11 mouse cellular contexts compared by ENCODE assay signal in genomic region chr13:45491991-45492732, GRCm38 (mm10). TPM values are rescaled to one million over a fixed set of nuclear protein-coding genes. Genes with fewer than 3 reads are reported as not detected.
DNase-seq lines count a peak whose midpoint lies in the region; ATAC-seq and TF ChIP-seq lines count a peak whose summit lies in the region.
"Had no signal": no experiment of that assay in that cellular context is flagged by ENCODE, and none has a peak within 500 bp of the region (broad histone marks: within the 10 kb centered on the region; RNA-seq: fewer than 3 reads in every experiment).

No protein-coding gene starts in this region.

- no peaks in the 10 kb centered on the region for H3K27me3 ChIP-seq in kidney, postnatal 0 days (ENCODE audit: insufficient read depth, low read length)
- no peaks in the 10 kb centered on the region for H3K27me3 ChIP-seq in kidney, adult 2 months (replicated peaks; ENCODE audit: control insufficient read depth, insufficient read depth, low read length)
- H3K27me3 ChIP-seq in E14TG2a.4 (ENCODE audit: insufficient read depth, low read length): no peaks in the 10 kb centered on the region
- no peaks in the 10 kb centered on the region for H3K27me3 ChIP-seq in liver, embryonic 16.5 days (ENCODE audit: control insufficient read depth, insufficient read depth, low read depth, low read length)

- no peak overlapping the region for H3K27ac ChIP-seq in kidney, postnatal 0 days
- H3K27ac ChIP-seq in kidney, adult 2 months (ENCODE audit: insufficient read depth, low read depth, low read length): no peak overlapping the region
- H3K27ac ChIP-seq in liver, embryonic 16.5 days (ENCODE audit: low read length): no peak overlapping the region

- 0 out of 2 replicates have a peak, but pooled peaks cover 4% of the 10 kb centered on the region for H3K4me1 ChIP-seq in kidney, postnatal 0 days (replicated peaks; ENCODE audit: insufficient read depth, low read length)
- H3K4me1 ChIP-seq in kidney, adult 2 months (ENCODE audit: control insufficient read depth, insufficient read depth, low read length): no peaks in the 10 kb centered on the region
- H3K4me1 ChIP-seq in E14TG2a.4 (replicated peaks; ENCODE audit: low read depth, low read length): peaks cover 27% of the 10 kb centered on the region
- H3K4me1 ChIP-seq in liver, embryonic 16.5 days (ENCODE audit: control insufficient read depth, low read depth, low read length): peaks cover 9% of the 10 kb centered on the region

- ATAC-seq in kidney, postnatal 0 days (replicated peaks; ENCODE audit: low FRiP score, low read depth): no peak
- 0 out of 2 replicates have a peak, but pooled peaks have one; percentile 21 for ATAC-seq in liver, embryonic 16.5 days (ENCODE audit: low read depth)
- ATAC-seq: midbrain, embryonic 16.5 days had no signal

- H3K9ac ChIP-seq in kidney, postnatal 0 days (ENCODE audit: low read depth, low read length): no peak overlapping the region
- no peak overlapping the region for H3K9ac ChIP-seq in liver, embryonic 16.5 days (ENCODE audit: low read depth, low read length)

- H3K4me2 ChIP-seq in kidney, postnatal 0 days (ENCODE audit: low read length): no peak overlapping the region
- no peak overlapping the region for H3K4me2 ChIP-seq in liver, embryonic 16.5 days (ENCODE audit: low read depth, low read length)

- no peak for DNase-seq in kidney, postnatal 0 days (ENCODE audit: low spot score)
- no peak for DNase-seq in kidney, adult 2 months
- DNase-seq in MEL-GATA-1-ER (ENCODE audit: extremely low read depth, low read depth): peak; percentile 77
- DNase-seq in frontal cortex, postnatal 36 days (ENCODE audit: low spot score in 2 of 2): no peak
- DNase-seq in adrenal gland, adult 2 months: no peak
- DNase-seq: cerebellum, adult 11-12 months; kidney, postnatal 4 days; thymus, postnatal 4 days had no signal

- peak; percentile 42; the same call in 1 of the 2 replicates for TF ChIP-seq CTCF in kidney, postnatal 0 days (IDR thresholded peaks at IDR 0.05; ENCODE audit: low read depth)
- no peak for TF ChIP-seq CTCF in kidney, adult 2 months (conservative IDR thresholded peaks at IDR 0.05; ENCODE audit: insufficient read depth, insufficient read length, low read depth, low read length)
- peak; percentile 54 for TF ChIP-seq CTCF in E14TG2a.4 (conservative IDR thresholded peaks at IDR 0.05; ENCODE audit: low read length)

- H3K4me3 ChIP-seq in kidney, postnatal 0 days (replicated peaks; ENCODE audit: low read depth, low read length): no peak overlapping the region
- no peak overlapping the region for H3K4me3 ChIP-seq in kidney, adult 2 months (ENCODE audit: insufficient read depth, low read depth, low read length)
- 0 out of 2 replicates have a peak overlapping the region, but pooled peaks have one; percentile 13 for H3K4me3 ChIP-seq in E14TG2a.4 (replicated peaks; ENCODE audit: low read length)
- no peak overlapping the region for H3K4me3 ChIP-seq in liver, embryonic 16.5 days (ENCODE audit: low read depth, low read length)

- TF ChIP-seq POLR2A in kidney, adult 2 months (IDR thresholded peaks at IDR 0.05; ENCODE audit: low read depth, low read length): no peak

- 85% methylated on average over 8 of the region's 8 CpGs for WGBS in kidney, postnatal 0 days
- WGBS in kidney, adult 2 months: 82% methylated on average over 8 of the region's 8 CpGs
- WGBS in liver, embryonic 16.5 days (ENCODE audit: insufficient replicate concordance): 67% methylated on average over 8 of the region's 8 CpGs

- H3K9me3 ChIP-seq in kidney, postnatal 0 days (replicated peaks; ENCODE audit: low read length): no peaks in the 10 kb centered on the region
- no peaks in the 10 kb centered on the region for H3K9me3 ChIP-seq in E14TG2a.4 (ENCODE audit: low read length)
- no peaks in the 10 kb centered on the region for H3K9me3 ChIP-seq in liver, embryonic 16.5 days (replicated peaks; ENCODE audit: control insufficient read depth, low read length)

- H3K36me3 ChIP-seq in kidney, postnatal 0 days (ENCODE audit: insufficient read depth, low read length): no peaks in the 10 kb centered on the region
- no peaks in the 10 kb centered on the region for H3K36me3 ChIP-seq in kidney, adult 2 months (ENCODE audit: control insufficient read depth, insufficient read depth, low read length)
- H3K36me3 ChIP-seq in E14TG2a.4 (ENCODE audit: insufficient read depth, low read length): no peaks in the 10 kb centered on the region
- no peaks in the 10 kb centered on the region for H3K36me3 ChIP-seq in liver, embryonic 16.5 days (ENCODE audit: control insufficient read depth, insufficient read depth)

RNA-seq across cellular contexts. Expression of gene Gmpr, which starts 15.1 kb away (rescaled TPM):
- polyA plus RNA-seq in kidney, postnatal 0 days (2015; fragmentation: Nextera tagmentation; extraction: Ambion mirVana): 72.5 and 79.0 TPM in 2 replicates
- polyA plus RNA-seq in kidney, adult 2 months (2012; rRNA removed): 128 and 131 TPM in 2 replicates
- 212 and 220 TPM in 2 replicates for polyA plus RNA-seq in liver, embryonic 16.5 days (2015; fragmentation: Nextera tagmentation; extraction: Ambion mirVana)
- total RNA-seq in adrenal gland, adult 2 months (2021): 100 to 1,000 TPM in 1 of 2 experiments, 10 to 100 TPM in 1; 57.8 to 114 TPM
- 22.8 and 34.2 TPM in 2 replicates for polyA plus RNA-seq in adrenal gland, adult 2 months (2012; rRNA removed)
